Mouse (Mus musculus): ENCODE measurements around the gene Gng12. TPM values are rescaled to one million over a fixed set of nuclear protein-coding genes. Genes with fewer than 3 reads are reported as not detected.

The Gng12 gene
- polyA plus RNA-seq, 1 experiment from 2014 or later: 36.1 TPM

DNA sequence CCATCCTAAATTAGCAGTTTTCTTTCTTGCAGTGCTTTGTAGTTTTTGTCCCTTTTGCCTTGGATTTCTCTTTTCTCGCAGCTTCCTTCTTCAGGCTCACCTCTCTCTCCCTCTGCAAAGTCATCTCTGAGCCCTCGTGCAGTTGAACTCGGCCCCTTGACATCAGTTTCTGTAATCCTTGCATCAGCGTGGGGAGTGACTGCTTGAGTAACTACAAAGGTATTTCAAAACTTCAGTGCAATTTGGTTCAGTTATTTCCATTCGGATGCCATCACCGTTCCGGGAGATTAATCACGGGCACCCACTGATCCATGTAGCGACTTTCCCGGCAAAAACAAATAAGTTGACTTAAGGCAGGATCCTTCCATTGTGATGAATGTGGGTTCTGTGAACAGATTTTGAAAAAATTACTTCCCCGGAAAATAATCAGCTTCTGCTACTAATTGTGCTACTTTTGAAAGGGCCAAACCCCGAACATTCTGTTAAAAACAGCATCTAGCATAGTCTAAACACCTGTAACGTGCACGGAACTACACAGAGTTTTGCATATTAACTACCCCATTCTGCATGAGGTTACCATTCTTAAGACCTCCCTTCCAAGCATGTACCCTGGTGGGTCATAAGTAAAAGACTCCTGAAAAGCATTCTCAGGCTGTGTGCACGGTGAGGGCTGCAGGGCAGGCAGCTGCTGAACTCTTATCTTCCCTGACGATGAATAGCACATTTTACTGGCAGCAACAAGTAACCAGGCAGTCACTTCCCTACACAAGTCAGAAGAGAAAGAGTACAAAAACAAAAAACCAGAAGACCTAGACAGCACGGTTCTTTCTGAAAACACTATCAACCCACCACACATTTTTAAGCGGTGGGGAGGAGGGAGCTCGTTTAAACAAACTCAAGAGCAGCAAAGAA, 139.4 kb downstream of the Gng12 start:
- Histone ChIP-seq H3K9ac (peak overlapping the region; percentile 93), H3K4me2 (peak overlapping the region; percentile 82), H3K36me3 (no peaks in the 10 kb centered on the region), H3K4me1 (replicated peaks) (peaks cover 25% of the 10 kb centered on the region), H3K4me3 (peak overlapping the region; percentile 88), H3K9me3 (no peaks in the 10 kb centered on the region), H3K27me3 (no peaks in the 10 kb centered on the region; the same call in 1 of the 2 replicates), H3K27ac (peak overlapping the region; percentile 52; the same call in 1 of the 2 replicates)
- ATAC-seq (ENCODE audit: low FRiP score): no peak
- WGBS: 7% methylated on average over 19 of the region's 19 CpGs

GRCm38 (mm10) chr6:67036356-67036811, 140.2 kb downstream of the Gng12 start:
- peak overlapping the region; percentile 94 for H3K27ac ChIP-seq
- no peaks in the 10 kb centered on the region for H3K36me3 ChIP-seq
- H3K27me3 ChIP-seq: no peaks in the 10 kb centered on the region
- peaks cover 25% of the 10 kb centered on the region for H3K4me1 ChIP-seq (replicated peaks)
- peak overlapping the region; percentile 88 for H3K4me3 ChIP-seq
- under 1% methylated on average over 29 of the region's 29 CpGs for WGBS
- no peaks in the 10 kb centered on the region for H3K9me3 ChIP-seq
- H3K9ac ChIP-seq: peak overlapping the region; percentile 93
- H3K4me2 ChIP-seq: peak overlapping the region; percentile 82
- peak; percentile 78 for ATAC-seq (ENCODE audit: low FRiP score)

GRCm38 (mm10) chr6:67036837-67037628, 140.8 kb downstream of the Gng12 start, which contains the start of gene Gadd45a:
Gene Gadd45a, minus strand, starts transcription at chr6:67037457.
- H3K4me3 ChIP-seq: peak within 1 kb of the TSS; percentile 88
- ATAC-seq (ENCODE audit: low FRiP score): peak; percentile 97

GRCm38 (mm10) chr6:67038964-67039363, 142.8 kb downstream of the Gng12 start:
- Histone ChIP-seq H3K9me3 (no peaks in the 10 kb centered on the region), H3K4me2 (no peak overlapping the region), H3K27ac (no peak overlapping the region), H3K4me1 (replicated peaks) (peaks cover 25% of the 10 kb centered on the region), H3K4me3 (no peak overlapping the region), H3K9ac (no peak overlapping the region), H3K36me3 (no peaks in the 10 kb centered on the region), H3K27me3 (no peaks in the 10 kb centered on the region)
- no peak for ATAC-seq (ENCODE audit: low FRiP score)
- WGBS: 95% methylated on average over 3 of the region's 3 CpGs

More at GRCm38 (mm10) chr6:67036837-67037628, 140.8 kb downstream of the Gng12 start, which contains the start of gene Gadd45a:
- under 1% methylated on average over 69 of the region's 69 CpGs for WGBS
- peak within 1 kb of the TSS; percentile 93 for H3K9ac ChIP-seq
- H3K4me2 ChIP-seq: peak within 1 kb of the TSS; percentile 82
- H3K9me3 ChIP-seq: no peaks in the 10 kb centered on the region
- peaks cover 25% of the 10 kb centered on the region for H3K4me1 ChIP-seq (replicated peaks)
- H3K27ac ChIP-seq: peak within 1 kb of the TSS; percentile 94
- no peaks in the 10 kb centered on the region for H3K36me3 ChIP-seq
- no peaks in the 10 kb centered on the region for H3K27me3 ChIP-seq

- WGBS: 65% methylated on average over 4 of the region's 4 CpGs
- Histone ChIP-seq H3K4me2 (no peak overlapping the region), H3K9me3 (no peaks in the 10 kb centered on the region), H3K4me3 (no peak overlapping the region), H3K9ac (no peak overlapping the region), H3K27ac (no peak overlapping the region), H3K4me1 (replicated peaks) (peaks cover 9% of the 10 kb centered on the region), H3K27me3 (no peaks in the 10 kb centered on the region), H3K36me3 (no peaks in the 10 kb centered on the region)
- ATAC-seq (ENCODE audit: low FRiP score): no peak
Observed at GRCm38 (mm10) chr6:67040904-67041410, 144.8 kb downstream of the Gng12 start.

GRCm38 (mm10) chr6:67045424-67045823, 149.2 kb downstream of the Gng12 start:
- H3K4me2 ChIP-seq: no peak overlapping the region
- no peak for ATAC-seq (ENCODE audit: low FRiP score)
- no peak overlapping the region for H3K4me3 ChIP-seq
- H3K9me3 ChIP-seq: no peaks in the 10 kb centered on the region
- no peaks in the 10 kb centered on the region for H3K27me3 ChIP-seq
- no peaks in the 10 kb centered on the region for H3K36me3 ChIP-seq
- 91% methylated on average over 3 of the region's 3 CpGs for WGBS
- H3K9ac ChIP-seq: no peak overlapping the region
- H3K4me1 ChIP-seq (replicated peaks): peaks cover 11% of the 10 kb centered on the region
- no peak overlapping the region for H3K27ac ChIP-seq

GRCm38 (mm10) chr6:67046937-67047336, 150.7 kb downstream of the Gng12 start:
- Histone ChIP-seq H3K9me3 (no peaks in the 10 kb centered on the region), H3K36me3 (no peaks in the 10 kb centered on the region), H3K4me1 (replicated peaks) (peaks cover 11% of the 10 kb centered on the region), H3K27ac (no peak overlapping the region), H3K4me3 (no peak overlapping the region), H3K27me3 (no peaks in the 10 kb centered on the region), H3K9ac (no peak overlapping the region), H3K4me2 (no peak overlapping the region)
- WGBS: 81% methylated on average over 3 of the region's 3 CpGs
- no peak for ATAC-seq (ENCODE audit: low FRiP score)

- Histone ChIP-seq H3K27me3 (no peaks in the 10 kb centered on the region), H3K4me2 (no peak overlapping the region), H3K9me3 (no peaks in the 10 kb centered on the region), H3K36me3 (no peaks in the 10 kb centered on the region), H3K27ac (no peak overlapping the region), H3K4me3 (no peak overlapping the region), H3K9ac (no peak overlapping the region), H3K4me1 (replicated peaks) (peaks cover 11% of the 10 kb centered on the region)
- 73% methylated on average over 3 of the region's 3 CpGs for WGBS
- ATAC-seq (ENCODE audit: low FRiP score): no peak
Observed at GRCm38 (mm10) chr6:67048052-67048691, 152.0 kb downstream of the Gng12 start.

- H3K27ac ChIP-seq: peak overlapping the region; percentile 62
- no peak overlapping the region for H3K4me3 ChIP-seq
- no peak overlapping the region for H3K4me2 ChIP-seq
- ATAC-seq (ENCODE audit: low FRiP score): peak; percentile 84
- H3K36me3 ChIP-seq: no peaks in the 10 kb centered on the region
- 26% methylated on average over 7 of the region's 7 CpGs for WGBS
- H3K27me3 ChIP-seq: no peaks in the 10 kb centered on the region
- H3K4me1 ChIP-seq (replicated peaks): peaks cover 11% of the 10 kb centered on the region
- H3K9ac ChIP-seq: no peak overlapping the region
- no peaks in the 10 kb centered on the region for H3K9me3 ChIP-seq
Observed at GRCm38 (mm10) chr6:67048880-67049694, 152.9 kb downstream of the Gng12 start.

GRCm38 (mm10) chr6:67049695-67050038, 153.5 kb downstream of the Gng12 start:
- ATAC-seq (ENCODE audit: low FRiP score): no peak
- Histone ChIP-seq H3K9me3 (no peaks in the 10 kb centered on the region), H3K4me2 (no peak overlapping the region), H3K4me3 (no peak overlapping the region), H3K9ac (no peak overlapping the region), H3K36me3 (no peaks in the 10 kb centered on the region), H3K27ac (0 out of 2 replicates have a peak overlapping the region, but pooled peaks have one; percentile 3), H3K4me1 (replicated peaks) (peaks cover 11% of the 10 kb centered on the region), H3K27me3 (no peaks in the 10 kb centered on the region)
- 39% methylated on average over 2 of the region's 2 CpGs for WGBS

GRCm38 (mm10) chr6:67050063-67050462, 153.9 kb downstream of the Gng12 start:
- 71% methylated on average over 1 of the region's 1 CpGs for WGBS
- Histone ChIP-seq H3K4me2 (no peak overlapping the region), H3K27ac (no peak overlapping the region)

More at GRCm38 (mm10) chr6:67050063-67050462, 153.9 kb downstream of the Gng12 start:
- Histone ChIP-seq H3K36me3 (no peaks in the 10 kb centered on the region), H3K9ac (no peak overlapping the region), H3K4me3 (no peak overlapping the region), H3K4me1 (replicated peaks) (peaks cover 11% of the 10 kb centered on the region), H3K27me3 (no peaks in the 10 kb centered on the region), H3K9me3 (no peaks in the 10 kb centered on the region)
- no peak for ATAC-seq (ENCODE audit: low FRiP score)
